Mouse (Mus musculus): ENCODE measurements around the gene St3gal2.
"Not testable (repeated sequence)": the region's sequence is repeated elsewhere in the genome, so short reads cannot be mapped to it uniquely, and the experiment has no call there.

The St3gal2 gene

GRCm38 (mm10) chr8:110996641-110997430 is 77.1 kb downstream of the St3gal2 start:
- DNase-seq, result no peak

GRCm38 (mm10) chr8:110997547-110998531 is 78.1 kb downstream of the St3gal2 start, which contains the start of gene Ddx19a:
Ddx19a (minus strand) TSS chr8:110997800.
- peak; percentile 91 for DNase-seq

- DNase-seq, result not testable (repeated sequence)
Observed at GRCm38 (mm10) chr8:111010230-111010991, 90.7 kb downstream of the St3gal2 start.
